Mouse (Mus musculus): ENCODE measurements around the gene Rgs13. TPM values are rescaled to one million over a fixed set of nuclear protein-coding genes. Genes with fewer than 3 reads are reported as not detected.
"Not testable (repeated sequence)": the region's sequence is repeated elsewhere in the genome, so short reads cannot be mapped to it uniquely, and the experiment has no call there.

Rgs13 gene
- polyA plus RNA-seq, 1 experiment: not detected

DNA sequence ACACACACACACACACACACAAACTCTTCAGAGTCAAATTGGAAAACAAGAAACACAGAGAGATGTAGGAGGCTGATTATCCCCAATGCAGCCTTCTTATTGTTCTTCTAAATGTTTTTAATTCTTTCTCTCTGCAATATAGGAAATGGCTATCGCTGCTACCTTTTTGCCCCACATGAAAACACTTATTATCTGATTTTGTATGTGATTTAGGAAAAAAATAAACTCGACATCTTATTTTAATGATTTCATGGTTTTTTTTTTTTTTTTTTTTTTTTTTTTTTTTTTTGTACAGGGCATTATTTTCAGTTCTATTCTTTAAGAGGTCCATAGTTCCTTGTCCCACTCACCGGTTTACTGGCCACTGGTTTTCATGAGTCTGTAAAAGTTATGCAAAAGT, 27.2 kb downstream of the Rgs13 start:
- Histone ChIP-seq H3K4me1 (ENCODE audit: control insufficient read depth, insufficient read depth, low read length) (no peaks in the 10 kb centered on the region), H3K4me3 (replicated peaks; ENCODE audit: control insufficient read depth, low read depth, low read length) (no peak overlapping the region), H3K27ac (ENCODE audit: control insufficient read depth, insufficient read depth, low read depth, low read length, poor library complexity) (no peak overlapping the region)
- WGBS: 70% methylated on average over 3 of the region's 3 CpGs
- TF ChIP-seq CTCF (IDR thresholded peaks at IDR 0.05; ENCODE audit: control insufficient read depth, insufficient read depth, low read length): no peak
- no peak for TF ChIP-seq POLR2A (IDR thresholded peaks at IDR 0.05; ENCODE audit: borderline replicate concordance, control insufficient read depth, low read depth, low read length)

DNA sequence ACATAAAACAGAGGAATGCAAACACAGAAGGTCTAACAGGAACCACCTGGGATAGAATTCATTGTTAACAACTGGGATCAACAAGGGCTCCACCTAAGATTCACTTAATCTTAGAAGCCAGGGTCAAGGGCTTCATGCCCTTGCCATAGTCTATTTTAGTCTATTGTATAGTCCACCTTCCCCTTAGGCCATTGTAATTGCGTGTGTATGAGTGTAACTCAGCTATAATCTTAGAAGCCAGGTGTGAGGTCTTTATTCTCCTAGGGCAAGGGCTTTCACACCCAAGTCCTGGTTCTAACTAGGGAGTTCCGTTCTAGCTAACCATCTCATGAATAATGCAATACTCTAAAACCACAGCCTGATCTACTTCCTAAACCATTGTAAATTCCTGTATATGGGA, 35.8 kb downstream of the Rgs13 start:
- not testable (repeated sequence) for H3K4me1 ChIP-seq (ENCODE audit: control insufficient read depth, insufficient read depth, low read length); H3K27ac ChIP-seq (ENCODE audit: control insufficient read depth, insufficient read depth, low read depth, low read length, poor library complexity); H3K4me3 ChIP-seq (replicated peaks; ENCODE audit: control insufficient read depth, low read depth, low read length)
- WGBS: 60% methylated on average over 2 of the region's 2 CpGs

DNA sequence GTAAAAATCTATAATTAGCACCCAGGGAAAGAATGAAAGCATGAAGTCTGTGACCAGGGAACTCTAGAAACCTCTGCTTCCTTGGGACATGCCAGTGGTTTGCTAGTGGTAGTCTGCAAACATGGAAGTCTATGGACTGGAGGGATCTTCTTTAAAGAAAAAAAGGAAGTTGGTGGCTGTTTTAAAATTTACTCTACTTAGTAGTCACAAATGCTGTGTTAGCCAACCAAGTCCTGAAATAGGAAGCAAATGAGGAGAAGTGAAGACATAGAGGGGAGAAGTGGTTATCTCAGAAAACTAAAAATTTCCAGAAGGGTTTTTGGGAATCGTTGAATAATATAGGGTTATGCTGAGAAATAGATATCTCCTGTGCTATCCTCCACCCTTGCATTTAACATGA, 37.3 kb downstream of the Rgs13 start:
- TF ChIP-seq CTCF (IDR thresholded peaks at IDR 0.05; ENCODE audit: control insufficient read depth, insufficient read depth, low read length): no peak
- TF ChIP-seq POLR2A (IDR thresholded peaks at IDR 0.05; ENCODE audit: borderline replicate concordance, control insufficient read depth, low read depth, low read length): no peak
- 37% methylated on average over 1 of the region's 1 CpGs for WGBS
- Histone ChIP-seq H3K4me3 (replicated peaks; ENCODE audit: control insufficient read depth, low read depth, low read length) (no peak overlapping the region), H3K27ac (ENCODE audit: control insufficient read depth, insufficient read depth, low read depth, low read length, poor library complexity) (no peak overlapping the region), H3K4me1 (ENCODE audit: control insufficient read depth, insufficient read depth, low read length) (no peaks in the 10 kb centered on the region; the same call in 1 of the 2 replicates)

DNA sequence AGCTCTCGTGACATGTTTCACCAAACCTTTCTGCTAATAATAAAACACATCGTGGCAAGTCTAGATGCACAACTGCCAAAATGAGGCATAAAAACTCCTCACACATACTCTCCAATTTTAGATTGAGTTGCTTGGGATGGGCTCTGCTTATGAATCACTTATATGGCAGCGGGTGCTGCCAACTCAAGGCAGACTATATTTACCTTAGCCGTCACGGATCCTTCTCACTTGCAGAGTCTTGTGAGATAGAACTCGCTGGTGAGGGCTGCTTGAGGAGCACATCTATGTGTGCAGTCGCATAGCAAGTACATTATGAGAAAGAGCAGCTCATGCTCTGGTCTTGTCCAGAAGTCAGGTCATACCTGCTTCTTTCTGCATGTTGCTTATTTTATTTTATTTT, 49.2 kb downstream of the Rgs13 start:
- no peak overlapping the region for H3K4me3 ChIP-seq (replicated peaks; ENCODE audit: control insufficient read depth, low read depth, low read length)
- no peaks in the 10 kb centered on the region for H3K4me1 ChIP-seq (ENCODE audit: control insufficient read depth, insufficient read depth, low read length)
- WGBS: 83% methylated on average over 7 of the region's 7 CpGs
- no peak for TF ChIP-seq CTCF (IDR thresholded peaks at IDR 0.05; ENCODE audit: control insufficient read depth, insufficient read depth, low read length)
- TF ChIP-seq POLR2A (IDR thresholded peaks at IDR 0.05; ENCODE audit: borderline replicate concordance, control insufficient read depth, low read depth, low read length): no peak
- no peak overlapping the region for H3K27ac ChIP-seq (ENCODE audit: control insufficient read depth, insufficient read depth, low read depth, low read length, poor library complexity)

DNA sequence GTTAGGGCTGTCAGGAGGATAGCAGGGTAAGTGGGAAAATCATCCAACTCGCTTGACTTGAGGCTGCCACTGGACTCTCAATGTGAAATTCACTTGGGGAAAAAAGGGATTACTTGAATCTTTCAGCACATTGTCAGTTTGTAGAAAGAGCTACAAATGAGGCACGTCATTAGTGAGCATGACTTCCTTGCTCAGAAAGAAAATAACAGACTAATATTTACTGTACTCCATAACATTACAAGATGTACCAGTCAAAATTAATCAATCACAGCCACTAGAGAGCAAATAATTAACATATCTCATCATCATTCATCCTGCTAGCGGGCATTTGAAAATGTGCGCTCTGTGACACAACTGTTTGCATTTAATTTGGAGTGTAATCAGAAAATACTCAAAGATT, 57.1 kb downstream of the Rgs13 start:
- Histone ChIP-seq H3K4me1 (ENCODE audit: control insufficient read depth, insufficient read depth, low read length) (no peaks in the 10 kb centered on the region), H3K27ac (ENCODE audit: control insufficient read depth, insufficient read depth, low read depth, low read length, poor library complexity) (no peak overlapping the region), H3K4me3 (replicated peaks; ENCODE audit: control insufficient read depth, low read depth, low read length) (no peak overlapping the region)
- TF ChIP-seq POLR2A (IDR thresholded peaks at IDR 0.05; ENCODE audit: borderline replicate concordance, control insufficient read depth, low read depth, low read length) (no peak), CTCF (IDR thresholded peaks at IDR 0.05; ENCODE audit: control insufficient read depth, insufficient read depth, low read length) (no peak)
- WGBS: 82% methylated on average over 4 of the region's 4 CpGs

DNA sequence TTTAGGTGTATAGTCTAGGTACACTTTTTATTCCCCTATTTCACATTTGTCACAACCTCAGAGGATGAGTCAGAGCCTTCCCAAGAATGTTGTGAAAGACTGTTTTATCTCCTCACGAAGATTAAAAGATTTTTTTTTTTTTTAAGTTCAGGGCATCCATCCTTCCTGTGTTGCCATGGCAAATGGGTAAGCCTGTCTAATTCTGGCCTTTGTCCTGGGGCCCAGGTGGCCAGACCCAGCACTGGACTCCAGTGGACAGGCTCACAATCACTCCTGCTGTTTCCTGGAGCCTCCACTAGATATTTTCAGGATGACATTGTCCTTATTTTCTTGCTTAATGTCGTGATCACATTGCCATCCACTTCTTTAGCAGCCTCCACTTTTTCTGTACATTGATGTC, 57.7 kb downstream of the Rgs13 start:
- no peak overlapping the region for H3K27ac ChIP-seq (ENCODE audit: control insufficient read depth, insufficient read depth, low read depth, low read length, poor library complexity)
- WGBS: 53% methylated on average over 2 of the region's 2 CpGs
- TF ChIP-seq POLR2A (IDR thresholded peaks at IDR 0.05; ENCODE audit: borderline replicate concordance, control insufficient read depth, low read depth, low read length) (no peak), CTCF (IDR thresholded peaks at IDR 0.05; ENCODE audit: control insufficient read depth, insufficient read depth, low read length) (no peak)
- no peak overlapping the region for H3K4me3 ChIP-seq (replicated peaks; ENCODE audit: control insufficient read depth, low read depth, low read length)
- no peaks in the 10 kb centered on the region for H3K4me1 ChIP-seq (ENCODE audit: control insufficient read depth, insufficient read depth, low read length)

DNA sequence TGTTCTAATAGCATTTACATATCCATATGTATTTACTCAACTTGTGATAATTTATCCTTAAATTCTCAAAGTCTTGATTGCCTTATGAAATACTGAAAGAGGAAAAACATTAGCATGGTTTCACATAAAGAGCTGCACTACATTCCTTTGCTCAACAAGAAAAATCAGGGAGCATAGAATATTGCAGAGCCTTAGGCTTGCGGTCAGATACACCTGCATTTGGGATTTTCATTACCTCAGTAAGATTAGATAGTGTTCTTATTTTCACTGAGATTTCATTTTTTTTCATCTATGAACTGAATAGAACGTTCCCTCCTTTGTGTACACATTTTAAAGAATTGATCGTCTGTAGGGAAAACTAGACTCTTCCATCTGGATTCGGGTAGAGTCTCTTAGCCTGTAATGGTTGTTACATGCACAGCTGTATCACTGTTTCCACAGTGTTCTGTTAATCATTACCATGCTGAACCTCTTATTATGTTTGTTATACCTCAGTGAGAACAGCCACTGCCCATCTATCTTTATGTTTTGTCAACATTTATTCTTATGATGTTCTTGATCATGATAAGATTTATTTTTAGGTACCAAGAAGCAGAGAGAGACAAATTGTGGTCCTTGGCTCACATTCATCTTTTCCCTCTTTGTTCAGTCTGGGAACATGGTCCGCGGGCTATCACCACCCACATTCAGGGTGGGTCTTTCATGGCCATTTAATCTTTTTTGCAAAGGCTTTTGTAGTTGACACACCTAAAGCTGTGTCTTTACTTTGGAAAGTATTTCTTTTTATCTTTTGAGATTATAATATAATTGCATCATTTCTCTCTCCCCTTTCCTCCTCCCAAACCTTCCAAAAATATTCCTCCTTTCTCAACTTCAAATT, 61.1 kb downstream of the Rgs13 start:
- no peak overlapping the region for H3K4me3 ChIP-seq (replicated peaks; ENCODE audit: control insufficient read depth, low read depth, low read length)
- 84% methylated on average over 6 of the region's 6 CpGs for whole genome bisulfite sequencing
- no peak overlapping the region for H3K27ac ChIP-seq (ENCODE audit: control insufficient read depth, insufficient read depth, low read depth, low read length, poor library complexity)
- no peaks in the 10 kb centered on the region for H3K4me1 ChIP-seq (ENCODE audit: control insufficient read depth, insufficient read depth, low read length)
- TF ChIP-seq CTCF (IDR thresholded peaks at IDR 0.05; ENCODE audit: control insufficient read depth, insufficient read depth, low read length): no peak
- TF ChIP-seq POLR2A (IDR thresholded peaks at IDR 0.05; ENCODE audit: borderline replicate concordance, control insufficient read depth, low read depth, low read length): no peak

DNA sequence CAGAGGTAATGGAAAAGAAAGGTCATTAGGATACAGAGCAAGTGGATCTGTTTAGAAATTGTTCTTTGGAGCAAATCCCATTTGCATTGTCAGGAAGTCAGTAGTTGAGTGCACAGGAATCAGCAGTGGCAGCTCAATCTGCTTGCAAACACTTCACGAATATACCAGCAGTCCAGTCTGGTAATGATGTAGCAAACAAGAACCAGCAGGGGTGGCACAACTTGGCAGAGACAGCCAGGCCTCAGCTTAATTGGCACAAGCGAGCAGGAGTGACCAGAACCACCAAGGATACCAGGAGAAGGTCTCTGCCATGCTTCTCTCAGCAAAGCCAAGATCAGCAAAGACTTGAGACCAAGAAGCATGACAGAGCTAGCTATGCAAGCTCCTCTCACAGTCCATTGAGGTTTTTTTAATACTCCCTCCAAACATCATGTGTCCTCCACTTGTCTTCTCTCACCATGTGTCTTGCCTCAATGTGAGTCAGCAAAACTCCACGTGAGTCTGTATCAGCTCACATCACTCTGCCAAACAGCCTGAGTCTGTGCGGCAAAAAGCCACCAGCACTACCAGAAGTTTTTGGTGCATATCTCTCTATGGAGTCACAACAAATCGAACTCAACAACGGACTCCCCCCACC, 63.6 kb downstream of the Rgs13 start:
- Histone ChIP-seq H3K4me1 (ENCODE audit: control insufficient read depth, insufficient read depth, low read length) (no peaks in the 10 kb centered on the region), H3K4me3 (replicated peaks; ENCODE audit: control insufficient read depth, low read depth, low read length) (no peak overlapping the region), H3K27ac (ENCODE audit: control insufficient read depth, insufficient read depth, low read depth, low read length, poor library complexity) (no peak overlapping the region)
- TF ChIP-seq CTCF (IDR thresholded peaks at IDR 0.05; ENCODE audit: control insufficient read depth, insufficient read depth, low read length) (no peak), POLR2A (IDR thresholded peaks at IDR 0.05; ENCODE audit: borderline replicate concordance, control insufficient read depth, low read depth, low read length) (no peak)
- WGBS: 49% methylated on average over 6 of the region's 6 CpGs
